Mouse (Mus musculus) G1E (cell line): ENCODE results near the gene Pxmp4. TPM values are rescaled to one million over a fixed set of nuclear protein-coding genes. Genes with fewer than 3 reads are reported as not detected.

ENCODE experiments used
- ATAC-seq: 2 replicates; pipeline ENCODE4 v1.8.0; 2016; ENCODE audit warnings: mild to moderate bottlenecking; ENCODE audit not compliant: insufficient number of reproducible peaks, poor library complexity, low FRiP score, severe bottlenecking; ENCODE audit errors: extremely low read depth
- DNase-seq: peaks from one replicate; pipeline ENCODE4 v3.0.0; 2012; ENCODE audit warnings: low spot score
- H3K27me3 ChIP-seq: 2 replicates; pipeline ENCODE4 v1.6.1; 2012; ENCODE audit warnings: mild to moderate bottlenecking, low read length, inconsistent platforms; ENCODE audit not compliant: insufficient read depth
- H3K36me3 ChIP-seq: replicated peaks from 2 replicates; pipeline ENCODE3; 2012; ENCODE audit warnings: mild to moderate bottlenecking, inconsistent platforms
- H3K4me1 ChIP-seq: 2 replicates; pipeline ENCODE4 v1.6.1; 2012; ENCODE audit warnings: low read depth, low read length, inconsistent platforms, mixed read lengths; ENCODE audit not compliant: insufficient read depth
- H3K4me3 ChIP-seq: 2 replicates; pipeline ENCODE4 v1.5.1; 2012; ENCODE audit warnings: low read depth, mild to moderate bottlenecking, inconsistent platforms, low read length, moderate library complexity, mixed read lengths
- H3K9me3 ChIP-seq: replicated peaks from 2 replicates; pipeline ENCODE4 v1.6.1; 2012; ENCODE audit warnings: inconsistent platforms
- CTCF ChIP-seq: IDR thresholded peaks from 2 replicates; pipeline ENCODE4 v1.5.1; 2012; ENCODE audit warnings: low read depth, low read length, inconsistent platforms, mixed read lengths
- GATA1 ChIP-seq: IDR thresholded peaks from 2 replicates; pipeline ENCODE4 v1.6.1; 2012; ENCODE audit warnings: borderline replicate concordance, low read length, inconsistent platforms, mixed read lengths
- GATA2 ChIP-seq: IDR thresholded peaks from 2 replicates; pipeline ENCODE4 v1.6.1; 2012; ENCODE audit warnings: low read depth, low read length, inconsistent platforms, borderline replicate concordance
- POLR2AphosphoS5 ChIP-seq: IDR thresholded peaks from 2 replicates; pipeline ENCODE4 v1.6.1; 2012; ENCODE audit warnings: low read depth, low read length, inconsistent platforms; ENCODE audit not compliant: insufficient replicate concordance
- TAL1 ChIP-seq: conservative IDR thresholded peaks from 2 replicates; pipeline ENCODE4 v1.6.1; 2012; ENCODE audit warnings: low read depth, low read length, inconsistent platforms, mixed read lengths
- polyA plus RNA-seq: library from polyadenylated mRNA; stranded (reverse); fragments of >175 nt; gene quantifications from 2 replicates; pipeline ENCODE4 v1.2.3, GENCODE M21; 2012
- total RNA-seq, 2 experiments: library from RNA; stranded (forward) in 1 of 2; stranded (reverse) in 1 of 2; fragments of 200-1000 nt in 1 of 2; fragments of >200 nt in 1 of 2; fragmentation: Nextera tagmentation in 1 of 2; gene quantifications; 2 replicates each; pipeline ENCODE4 v1.2.3; 2014 to 2017

Gene Pxmp4
- total and polyA plus RNA-seq, 3 experiments: 5.4 to 35.7 (median 20.7) TPM

GRCm38 (mm10) chr2:154614841-154615576 is 11.5 kb upstream of the Pxmp4 start:
- H3K4me1 ChIP-seq: peaks cover 49% of the 10 kb centered on the region
- no peak for DNase-seq
- H3K9me3 ChIP-seq: no peaks in the 10 kb centered on the region
- H3K4me3 ChIP-seq: peak overlapping the region; percentile 23; the same call in 1 of the 2 replicates
- no peak for ATAC-seq
- TF ChIP-seq GATA2 (no peak), TAL1 (no peak), CTCF (no peak), GATA1 (no peak)
- H3K36me3 ChIP-seq: peaks cover 16% of the 10 kb centered on the region
- H3K27me3 ChIP-seq: no peaks in the 10 kb centered on the region

- peak; percentile 88 for DNase-seq
- Histone ChIP-seq H3K4me3 (peak within 1 kb of the TSS; percentile 78), H3K36me3 (peaks cover 7% of the 10 kb centered on the region), H3K27me3 (0 out of 2 replicates have a peak, but pooled peaks cover 4% of the 10 kb centered on the region), H3K9me3 (no peaks in the 10 kb centered on the region), H3K4me1 (peaks cover 59% of the 10 kb centered on the region)
- ATAC-seq: peak; percentile 66
- TF ChIP-seq POLR2AphosphoS5: no peak
- TF ChIP-seq CTCF: peak; percentile 53; the same call in 1 of the 2 replicates
- TF ChIP-seq TAL1: no peak
- TF ChIP-seq GATA2: no peak
Observed at GRCm38 (mm10) chr2:154613118-154614115, 9.9 kb upstream of the Pxmp4 start, which contains the start of the genes Zfp341 and 4930519P11Rik. Gene Zfp341, plus strand, starts transcription at chr2:154613297. Gene 4930519P11Rik, minus strand, starts transcription at chr2:154613437.

- TF ChIP-seq GATA2: no peak
- TF ChIP-seq TAL1: no peak
- no peak for TF ChIP-seq CTCF
- no peak for TF ChIP-seq POLR2AphosphoS5
- TF ChIP-seq GATA1: no peak
- H3K4me1 ChIP-seq: peaks cover 41% of the 10 kb centered on the region
- DNase-seq (no peak), ATAC-seq (no peak)
- no peak overlapping the region for H3K4me3 ChIP-seq
- no peaks in the 10 kb centered on the region for H3K36me3 ChIP-seq
- no peaks in the 10 kb centered on the region for H3K9me3 ChIP-seq
- 0 out of 2 replicates have a peak, but pooled peaks cover 6% of the 10 kb centered on the region for H3K27me3 ChIP-seq
Observed at GRCm38 (mm10) chr2:154609050-154609767, 5.7 kb upstream of the Pxmp4 start.

GRCm38 (mm10) chr2:154606965-154607364 is 3.5 kb upstream of the Pxmp4 start:
- no peak for DNase-seq
- no peaks in the 10 kb centered on the region for H3K9me3 ChIP-seq
- no peak for ATAC-seq
- H3K36me3 ChIP-seq: peaks cover 2% of the 10 kb centered on the region
- 0 out of 2 replicates have a peak, but pooled peaks cover 6% of the 10 kb centered on the region for H3K27me3 ChIP-seq
- H3K4me1 ChIP-seq: peaks cover 39% of the 10 kb centered on the region
- TF ChIP-seq POLR2AphosphoS5 (no peak), CTCF (no peak), TAL1 (no peak), GATA2 (no peak), GATA1 (no peak)
- no peak overlapping the region for H3K4me3 ChIP-seq

- H3K4me1 ChIP-seq: peaks cover 32% of the 10 kb centered on the region
- peak overlapping the region; percentile 75 for H3K4me3 ChIP-seq
- DNase-seq (no peak), ATAC-seq (no peak)
- H3K9me3 ChIP-seq: no peaks in the 10 kb centered on the region
- TF ChIP-seq GATA2: no peak
- TF ChIP-seq TAL1: no peak
- no peak for TF ChIP-seq CTCF
- peaks cover 18% of the 10 kb centered on the region for H3K36me3 ChIP-seq
- H3K27me3 ChIP-seq: 0 out of 2 replicates have a peak, but pooled peaks cover 6% of the 10 kb centered on the region
Observed at GRCm38 (mm10) chr2:154604156-154604555, 648 bp upstream of the Pxmp4 start.
